Mouse (Mus musculus): ENCODE results near the gene Ntrk3.

Ntrk3 gene

GRCm38 (mm10) chr7:78619818-78620577 is 117.8 kb downstream of the Ntrk3 start:
- no peaks in the 10 kb centered on the region for H3K27me3 ChIP-seq (ENCODE audit: control insufficient read depth, insufficient read depth, low read length, poor library complexity, severe bottlenecking)
- H3K36me3 ChIP-seq (ENCODE audit: control insufficient read depth, insufficient read depth, low read length, poor library complexity, severe bottlenecking) = no peaks in the 10 kb centered on the region
- no peak for DNase-seq (ENCODE audit: low read depth, low spot score)

- Histone ChIP-seq H3K27me3 (ENCODE audit: control insufficient read depth, insufficient read depth, low read length, poor library complexity, severe bottlenecking) (no peaks in the 10 kb centered on the region), H3K36me3 (ENCODE audit: control insufficient read depth, insufficient read depth, low read length, poor library complexity, severe bottlenecking) (no peaks in the 10 kb centered on the region)
- DNase-seq (ENCODE audit: low read depth, low spot score) = no peak
Measured at GRCm38 (mm10) chr7:78605538-78606130, 132.2 kb downstream of the Ntrk3 start.

GRCm38 (mm10) chr7:78603922-78604321 is 133.9 kb downstream of the Ntrk3 start:
- Histone ChIP-seq H3K36me3 (ENCODE audit: control insufficient read depth, insufficient read depth, low read length, poor library complexity, severe bottlenecking) (no peaks in the 10 kb centered on the region), H3K27me3 (ENCODE audit: control insufficient read depth, insufficient read depth, low read length, poor library complexity, severe bottlenecking) (no peaks in the 10 kb centered on the region)
- no peak for DNase-seq (ENCODE audit: low read depth, low spot score)

- no peak for DNase-seq (ENCODE audit: low read depth, low spot score)
- H3K27me3 ChIP-seq (ENCODE audit: control insufficient read depth, insufficient read depth, low read length, poor library complexity, severe bottlenecking) = no peaks in the 10 kb centered on the region
Measured at GRCm38 (mm10) chr7:78601851-78602250, 136.0 kb downstream of the Ntrk3 start.

GRCm38 (mm10) chr7:78600886-78601285 is 136.9 kb downstream of the Ntrk3 start:
- Histone ChIP-seq H3K36me3 (ENCODE audit: control insufficient read depth, insufficient read depth, low read length, poor library complexity, severe bottlenecking) (no peaks in the 10 kb centered on the region), H3K27me3 (ENCODE audit: control insufficient read depth, insufficient read depth, low read length, poor library complexity, severe bottlenecking) (no peaks in the 10 kb centered on the region)
- no peak for DNase-seq (ENCODE audit: low read depth, low spot score)

More at GRCm38 (mm10) chr7:78601851-78602250, 136.0 kb downstream of the Ntrk3 start:
- H3K36me3 ChIP-seq (ENCODE audit: control insufficient read depth, insufficient read depth, low read length, poor library complexity, severe bottlenecking) = no peaks in the 10 kb centered on the region

GRCm38 (mm10) chr7:78599941-78600677 is 137.7 kb downstream of the Ntrk3 start:
- no peak for DNase-seq (ENCODE audit: low read depth, low spot score)
- H3K27me3 ChIP-seq (ENCODE audit: control insufficient read depth, insufficient read depth, low read length, poor library complexity, severe bottlenecking) = no peaks in the 10 kb centered on the region
- H3K36me3 ChIP-seq (ENCODE audit: control insufficient read depth, insufficient read depth, low read length, poor library complexity, severe bottlenecking) = no peaks in the 10 kb centered on the region

- DNase-seq (ENCODE audit: low read depth, low spot score) = no peak
- no peaks in the 10 kb centered on the region for H3K27me3 ChIP-seq (ENCODE audit: control insufficient read depth, insufficient read depth, low read length, poor library complexity, severe bottlenecking)
- no peaks in the 10 kb centered on the region for H3K36me3 ChIP-seq (ENCODE audit: control insufficient read depth, insufficient read depth, low read length, poor library complexity, severe bottlenecking)
Measured at GRCm38 (mm10) chr7:78598147-78598546, 139.7 kb downstream of the Ntrk3 start.

GRCm38 (mm10) chr7:78597251-78598129 is 140.3 kb downstream of the Ntrk3 start:
- DNase-seq (ENCODE audit: low read depth, low spot score) = no peak
- Histone ChIP-seq H3K27me3 (ENCODE audit: control insufficient read depth, insufficient read depth, low read length, poor library complexity, severe bottlenecking) (no peaks in the 10 kb centered on the region), H3K36me3 (ENCODE audit: control insufficient read depth, insufficient read depth, low read length, poor library complexity, severe bottlenecking) (no peaks in the 10 kb centered on the region)

GRCm38 (mm10) chr7:78596556-78596955 is 141.3 kb downstream of the Ntrk3 start:
- no peak for DNase-seq (ENCODE audit: low read depth, low spot score)
- Histone ChIP-seq H3K27me3 (ENCODE audit: control insufficient read depth, insufficient read depth, low read length, poor library complexity, severe bottlenecking) (no peaks in the 10 kb centered on the region), H3K36me3 (ENCODE audit: control insufficient read depth, insufficient read depth, low read length, poor library complexity, severe bottlenecking) (no peaks in the 10 kb centered on the region)

- Histone ChIP-seq H3K36me3 (ENCODE audit: control insufficient read depth, insufficient read depth, low read length, poor library complexity, severe bottlenecking) (no peaks in the 10 kb centered on the region), H3K27me3 (ENCODE audit: control insufficient read depth, insufficient read depth, low read length, poor library complexity, severe bottlenecking) (no peaks in the 10 kb centered on the region)
- DNase-seq (ENCODE audit: low read depth, low spot score) = peak; percentile 45
Measured at GRCm38 (mm10) chr7:78595895-78596294, 141.9 kb downstream of the Ntrk3 start.

GRCm38 (mm10) chr7:78592948-78593347 is 144.9 kb downstream of the Ntrk3 start:
- H3K36me3 ChIP-seq (ENCODE audit: control insufficient read depth, insufficient read depth, low read length, poor library complexity, severe bottlenecking) = no peaks in the 10 kb centered on the region
- DNase-seq (ENCODE audit: low read depth, low spot score) = no peak

GRCm38 (mm10) chr7:78592172-78592571 is 145.6 kb downstream of the Ntrk3 start:
- no peak for DNase-seq (ENCODE audit: low read depth, low spot score)
- Histone ChIP-seq H3K36me3 (ENCODE audit: control insufficient read depth, insufficient read depth, low read length, poor library complexity, severe bottlenecking) (no peaks in the 10 kb centered on the region), H3K27me3 (ENCODE audit: control insufficient read depth, insufficient read depth, low read length, poor library complexity, severe bottlenecking) (no peaks in the 10 kb centered on the region)

More at GRCm38 (mm10) chr7:78592948-78593347, 144.9 kb downstream of the Ntrk3 start:
- no peaks in the 10 kb centered on the region for H3K27me3 ChIP-seq (ENCODE audit: control insufficient read depth, insufficient read depth, low read length, poor library complexity, severe bottlenecking)

GRCm38 (mm10) chr7:78589766-78590165 is 148.0 kb downstream of the Ntrk3 start:
- DNase-seq (ENCODE audit: low read depth, low spot score) = no peak
- H3K36me3 ChIP-seq (ENCODE audit: control insufficient read depth, insufficient read depth, low read length, poor library complexity, severe bottlenecking) = no peaks in the 10 kb centered on the region

GRCm38 (mm10) chr7:78586800-78587199 is 151.0 kb downstream of the Ntrk3 start:
- no peaks in the 10 kb centered on the region for H3K27me3 ChIP-seq (ENCODE audit: control insufficient read depth, insufficient read depth, low read length, poor library complexity, severe bottlenecking)
- DNase-seq (ENCODE audit: low read depth, low spot score) = no peak
- H3K36me3 ChIP-seq (ENCODE audit: control insufficient read depth, insufficient read depth, low read length, poor library complexity, severe bottlenecking) = no peaks in the 10 kb centered on the region

More at GRCm38 (mm10) chr7:78589766-78590165, 148.0 kb downstream of the Ntrk3 start:
- no peaks in the 10 kb centered on the region for H3K27me3 ChIP-seq (ENCODE audit: control insufficient read depth, insufficient read depth, low read length, poor library complexity, severe bottlenecking)

Data from splenic B cell, adult 2 months (primary cell).